Mouse (Mus musculus) liver, adult (tissue): ENCODE data around the gene Orai3.

Experiments
- GATA4 ChIP-seq: IDR thresholded peaks from 2 replicates; pipeline ENCODE4 v1.6.1; 2014; ENCODE audit warnings: mild to moderate bottlenecking, low read length; ENCODE audit not compliant: insufficient replicate concordance

The Orai3 gene

DNA sequence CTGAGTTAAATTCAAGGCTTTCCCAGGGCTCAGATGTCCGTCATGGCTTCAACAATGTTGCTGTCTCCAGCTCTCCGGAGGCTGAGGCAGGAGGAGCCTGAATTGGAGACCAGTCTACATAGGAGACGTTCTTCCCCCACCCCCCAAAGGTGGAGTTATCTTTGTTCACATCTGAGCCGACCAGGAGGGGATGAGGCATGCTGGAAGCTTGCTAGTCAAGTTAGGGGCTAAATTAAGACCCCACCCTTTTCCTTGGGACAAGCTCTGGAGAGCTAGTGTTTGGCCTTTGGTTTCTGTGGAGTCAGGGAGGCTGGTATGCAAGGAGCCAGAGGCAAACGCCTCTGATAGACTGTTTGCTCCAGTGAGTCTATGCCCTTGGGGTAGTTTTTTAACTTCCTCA lies 16.5 kb upstream of the Orai3 start:
- no peak for TF ChIP-seq GATA4

DNA sequence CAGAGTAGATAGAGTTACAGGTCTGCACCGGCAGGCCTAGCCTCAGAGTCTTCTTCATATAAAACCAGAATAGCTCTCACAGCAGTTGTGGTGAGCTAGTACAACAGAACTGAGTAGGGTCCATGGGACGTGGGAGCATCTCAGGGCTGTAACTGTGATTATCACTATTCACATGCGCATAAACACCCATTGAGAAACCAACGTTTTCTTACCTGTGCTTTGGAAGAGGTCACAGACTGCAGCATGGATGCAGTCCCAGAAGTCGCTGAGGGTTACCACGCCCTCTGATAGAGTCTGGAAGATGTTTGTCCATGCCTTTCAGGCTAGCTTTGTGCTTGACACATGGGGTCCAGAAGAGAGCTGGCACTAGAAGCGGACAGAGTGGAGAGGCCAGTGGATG lies 15.9 kb upstream of the Orai3 start:
- no peak for TF ChIP-seq GATA4

DNA sequence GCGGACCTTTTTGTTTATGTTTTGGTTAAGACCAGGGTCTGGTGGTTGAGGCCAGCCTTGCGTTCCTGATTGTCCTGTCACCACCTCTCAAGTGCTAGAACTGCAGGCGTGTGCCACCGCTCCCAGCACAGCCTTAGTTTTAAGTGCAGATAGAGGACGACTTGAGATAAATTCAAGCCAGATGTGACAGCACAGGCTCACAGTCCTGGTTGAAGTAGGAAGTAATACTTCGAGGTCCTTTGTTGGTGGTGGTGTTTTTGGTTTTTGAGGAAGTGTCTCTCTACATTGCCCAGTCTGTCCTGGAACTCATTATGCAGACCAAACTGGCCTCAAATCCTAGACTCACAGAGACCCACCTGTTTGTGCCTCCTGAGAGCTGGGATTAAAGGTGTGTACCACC lies 9.9 kb upstream of the Orai3 start:
- no peak for TF ChIP-seq GATA4

DNA sequence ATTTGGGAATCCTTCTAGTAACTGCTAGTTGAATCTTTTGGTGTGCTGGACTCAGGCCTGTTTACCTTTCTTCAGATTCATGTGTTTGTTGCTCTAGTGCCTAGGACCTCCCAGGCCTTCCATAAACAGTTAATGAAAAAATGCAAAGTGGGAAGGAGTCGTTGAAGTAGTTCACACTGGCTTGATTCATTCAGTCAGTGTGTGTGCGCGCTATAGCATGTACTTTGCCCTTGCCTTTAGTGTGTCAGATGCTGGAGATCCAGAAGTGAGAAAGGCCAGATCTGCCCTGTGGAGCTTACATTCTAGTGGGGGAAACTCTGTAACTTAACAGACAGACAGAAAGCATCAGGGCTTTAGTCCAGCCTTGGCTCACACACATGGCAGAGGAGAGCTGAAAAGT lies 9.1 kb upstream of the Orai3 start:
- no peak for TF ChIP-seq GATA4

DNA sequence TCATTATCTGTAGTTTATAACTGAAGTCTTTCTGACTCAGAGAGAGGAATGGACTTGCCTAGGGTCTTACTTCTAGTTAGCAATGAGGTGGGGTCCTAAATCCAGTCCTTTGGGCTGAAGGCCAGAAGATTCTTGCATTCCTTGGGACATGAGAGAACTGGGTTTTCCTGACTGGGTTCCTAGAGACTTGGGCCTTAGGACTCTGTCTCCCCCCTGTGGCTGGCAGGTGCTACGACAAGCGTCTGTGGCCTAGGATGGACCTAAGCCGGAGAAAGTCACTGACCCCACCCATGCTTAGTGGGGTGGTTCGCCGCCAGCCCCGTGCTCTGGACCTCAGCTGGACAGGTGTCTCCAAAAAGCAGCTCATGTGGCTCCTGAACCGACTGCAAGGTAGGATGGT lies 8.6 kb upstream of the Orai3 start:
- no peak for TF ChIP-seq GATA4

DNA sequence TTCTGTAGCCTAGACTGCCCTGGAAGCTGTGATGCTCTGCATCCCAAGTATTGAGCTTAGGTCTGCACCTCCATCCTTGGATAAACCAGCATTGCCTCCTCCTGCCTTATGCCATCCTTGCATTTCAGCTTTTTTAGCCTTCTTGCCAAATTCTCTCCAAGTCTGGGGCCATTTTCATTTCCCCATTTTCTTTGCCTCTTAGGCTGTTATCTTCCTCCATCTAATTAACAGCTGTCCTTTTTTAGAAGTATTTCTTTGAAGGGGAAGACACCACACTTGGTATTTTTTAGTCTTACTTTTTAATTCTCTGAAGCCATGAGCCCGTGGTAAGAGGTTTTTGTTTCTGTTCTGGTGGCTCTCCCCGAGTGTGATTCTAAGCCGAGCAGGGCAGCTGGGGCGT lies 6.0 kb upstream of the Orai3 start:
- TF ChIP-seq GATA4: no peak

DNA sequence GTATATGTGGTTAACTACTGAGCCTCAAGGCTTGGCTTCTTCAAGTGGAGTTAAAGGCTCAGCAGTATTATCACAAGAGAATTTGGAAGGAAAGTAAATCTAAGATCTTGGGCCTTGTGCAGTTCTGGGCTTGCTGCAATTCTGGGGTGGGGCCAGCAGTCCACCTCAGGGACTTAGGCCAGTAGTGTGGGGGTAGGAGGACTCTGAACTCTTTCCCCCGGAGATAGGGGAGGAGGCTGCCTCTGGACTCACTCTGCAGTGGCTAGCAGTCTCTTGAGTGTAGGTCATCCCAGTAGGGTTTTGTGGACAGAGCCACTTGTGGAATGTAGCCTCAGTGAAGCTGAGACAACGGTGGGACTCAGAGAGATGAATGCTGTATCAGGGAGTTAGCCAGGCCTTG lies 3.9 kb upstream of the Orai3 start:
- TF ChIP-seq GATA4: no peak

DNA sequence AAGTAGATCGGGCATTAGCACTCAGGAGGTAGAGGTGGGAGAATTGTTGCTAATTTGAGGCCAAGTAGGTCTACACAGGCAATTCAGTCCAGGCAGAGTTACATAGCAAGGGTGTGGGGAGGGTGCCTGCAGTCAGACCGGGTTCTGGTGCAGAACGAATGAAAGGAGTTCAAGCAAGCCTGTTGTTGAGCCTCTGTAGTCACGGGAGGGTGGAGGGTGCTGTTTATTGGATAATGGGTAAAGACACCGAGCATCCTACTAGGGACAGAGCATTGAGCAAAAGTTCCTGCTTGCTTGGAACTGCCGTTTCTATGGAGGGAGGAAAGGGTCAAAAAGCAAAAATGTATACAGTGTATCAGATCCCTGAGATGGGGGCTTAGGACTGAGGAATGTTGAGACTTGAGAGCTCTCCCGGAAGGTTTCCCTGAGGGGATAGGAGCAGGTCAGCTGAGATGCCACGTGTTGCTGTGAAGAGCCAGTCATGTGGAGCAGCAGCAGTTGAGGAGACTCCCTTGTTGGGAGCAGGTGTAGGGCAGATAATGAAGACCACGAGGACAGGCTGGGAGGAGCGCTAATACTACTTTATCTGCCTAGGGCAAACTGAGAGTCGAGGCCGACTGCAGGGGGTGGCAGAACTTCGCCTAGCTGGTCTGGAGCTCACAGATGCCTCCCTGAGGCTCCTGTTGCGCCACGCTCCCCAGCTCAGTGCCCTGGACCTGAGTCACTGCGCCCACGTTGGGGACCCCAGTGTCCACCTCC lies 2.6 kb upstream of the Orai3 start:
- TF ChIP-seq GATA4: no peak

DNA sequence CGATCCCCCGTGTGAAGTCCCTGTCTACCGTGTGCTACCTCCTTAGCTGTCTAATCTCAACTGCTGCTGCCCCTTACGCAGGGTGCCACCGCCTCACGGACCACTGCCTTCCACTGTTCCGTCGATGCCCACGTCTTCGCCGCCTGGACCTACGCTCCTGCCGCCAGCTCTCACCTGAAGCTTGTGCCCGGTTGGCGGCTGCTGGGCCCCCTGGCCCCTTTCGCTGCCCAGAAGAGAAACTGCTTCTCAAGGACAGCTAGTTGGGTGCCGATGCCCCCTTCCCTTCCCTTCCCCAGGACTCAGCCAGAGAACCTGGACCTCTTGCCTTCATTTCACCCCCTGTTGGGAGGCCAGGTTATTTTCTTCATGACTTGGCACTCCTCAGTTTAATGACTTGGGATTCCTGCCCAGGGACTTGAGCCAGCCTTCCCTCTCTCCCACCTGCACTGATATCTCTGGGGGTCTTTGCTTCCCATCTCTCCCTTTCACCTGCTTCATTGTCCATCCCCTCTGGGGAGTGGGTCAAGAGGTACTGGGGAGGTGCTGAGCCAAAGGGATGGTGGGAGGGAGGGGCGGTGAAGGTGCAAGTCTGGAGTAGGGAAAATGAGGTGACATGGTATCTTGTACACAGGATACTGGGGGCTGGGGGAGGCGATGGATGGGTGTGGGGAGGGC lies 1.8 kb upstream of the Orai3 start:
- TF ChIP-seq GATA4: no peak

DNA sequence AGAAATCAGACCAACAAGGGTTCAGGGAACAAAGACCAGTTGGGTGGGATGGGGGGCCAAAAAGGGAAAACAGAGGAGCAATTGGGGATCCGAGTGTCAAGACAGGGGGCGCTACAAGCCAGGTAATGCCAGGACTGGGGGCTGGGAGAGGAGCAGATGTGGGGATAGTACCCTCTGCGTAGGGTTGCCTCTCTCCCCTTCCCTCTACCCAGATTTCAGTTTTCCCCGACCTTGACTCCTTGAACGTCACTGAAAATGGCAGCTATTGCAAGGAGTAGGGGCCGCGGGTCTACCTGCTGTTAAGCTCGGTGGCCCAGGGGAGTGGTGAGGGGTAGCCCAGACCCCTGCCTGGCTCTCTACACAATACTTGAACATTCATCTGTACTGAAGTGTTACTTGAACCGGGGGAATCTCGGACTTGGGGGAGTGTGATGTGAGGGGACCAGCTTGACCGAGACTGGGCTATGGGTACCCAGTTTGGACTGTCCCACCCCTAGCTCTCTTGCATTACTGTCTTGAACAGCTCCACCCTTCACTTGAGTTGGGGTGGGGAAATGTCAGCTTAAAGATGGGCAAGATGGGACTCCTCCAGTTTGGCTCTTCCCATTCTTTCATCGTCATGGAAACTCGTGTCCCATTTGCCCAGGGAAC lies 1.1 kb upstream of the Orai3 start:
- no peak for TF ChIP-seq GATA4

DNA sequence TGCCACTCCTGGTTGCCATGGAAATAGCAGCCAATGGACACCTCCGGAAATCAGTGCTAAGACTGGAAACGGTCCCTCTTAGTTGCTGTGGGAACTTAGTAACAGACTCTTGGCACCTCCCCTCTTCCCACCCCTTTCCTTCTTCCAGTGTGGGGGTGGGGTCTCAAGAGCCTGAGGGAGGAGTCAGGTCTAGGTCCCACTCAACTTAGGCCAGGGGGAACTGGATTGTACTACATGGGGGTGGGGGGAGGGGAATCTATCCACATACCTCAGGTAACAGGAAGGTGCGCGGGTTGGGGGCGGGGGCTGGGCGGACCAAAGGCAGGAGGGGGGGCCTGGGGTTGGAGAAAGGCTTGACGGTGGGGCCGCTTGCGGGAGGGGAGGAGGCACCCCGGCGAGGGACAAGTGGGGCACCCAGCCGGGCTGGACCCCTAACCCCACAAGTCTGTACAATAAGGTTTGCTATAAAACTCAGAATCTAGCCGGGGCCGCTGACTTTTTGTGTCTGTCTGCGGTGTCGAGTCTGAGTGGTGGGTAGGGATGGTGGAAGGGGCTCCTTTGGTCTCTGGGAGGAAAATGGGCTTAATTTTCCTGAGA lies 520 bp upstream of the Orai3 start:
- TF ChIP-seq GATA4: no peak

DNA sequence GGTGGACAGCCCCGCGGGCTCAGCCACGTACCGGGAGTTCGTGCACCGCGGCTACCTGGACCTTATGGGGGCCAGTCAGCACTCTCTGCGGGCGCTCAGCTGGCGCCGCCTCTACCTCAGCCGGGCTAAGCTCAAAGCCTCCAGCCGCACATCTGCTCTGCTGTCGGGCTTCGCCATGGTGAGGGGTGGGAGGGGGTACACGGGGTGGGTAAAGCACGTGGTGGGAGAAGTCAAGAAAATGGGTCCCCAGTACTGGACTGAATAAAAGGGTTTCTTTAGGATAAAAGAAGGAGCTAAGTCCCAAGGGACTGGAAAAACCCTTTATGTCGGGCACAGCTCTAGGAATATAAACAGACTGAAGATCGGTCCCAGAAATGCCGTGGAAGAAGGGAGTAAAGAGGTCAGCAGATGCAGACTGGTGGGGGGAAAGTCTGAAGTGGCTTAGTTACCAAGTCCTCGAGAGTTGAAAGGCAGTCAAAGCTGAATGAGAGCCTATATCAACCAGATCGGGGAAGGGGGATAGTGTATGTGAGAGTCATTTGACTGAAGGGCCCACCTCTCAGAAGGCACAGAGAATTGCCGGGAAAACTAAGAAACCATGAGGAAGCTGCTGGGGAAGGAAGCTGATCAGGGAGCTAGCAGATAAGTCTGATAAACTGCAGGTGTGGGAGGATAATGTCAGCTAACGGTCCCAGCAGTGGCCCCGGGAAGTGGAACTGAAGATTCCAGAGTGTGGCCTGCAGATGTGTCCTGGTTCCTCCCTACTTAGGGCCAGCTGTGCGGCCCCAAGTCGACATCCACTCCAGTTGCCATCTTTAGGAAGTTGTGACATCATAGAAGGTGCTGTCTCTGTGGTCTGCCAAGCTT lies 657 bp downstream of the Orai3 start:
- TF ChIP-seq GATA4: no peak

DNA sequence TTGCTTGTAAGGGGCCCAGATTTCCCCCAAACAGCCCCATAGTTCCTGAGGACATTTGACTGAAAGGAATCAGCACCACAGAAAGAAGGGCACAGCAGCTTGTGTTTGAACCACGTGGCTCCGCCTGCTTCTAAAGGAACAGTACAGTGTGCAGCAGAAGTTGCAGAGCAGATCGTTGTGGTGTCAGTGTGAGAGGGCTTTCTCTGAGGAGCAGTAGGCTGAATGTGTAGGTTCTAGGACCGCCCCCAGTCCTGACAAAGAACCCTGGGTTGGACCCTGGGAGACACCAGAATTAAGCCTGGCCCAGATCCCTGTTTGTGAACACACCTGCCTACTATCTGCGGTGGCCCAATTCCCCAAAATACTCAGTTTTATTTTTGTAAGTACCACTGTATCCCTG lies 1.6 kb downstream of the Orai3 start:
- no peak for TF ChIP-seq GATA4

DNA sequence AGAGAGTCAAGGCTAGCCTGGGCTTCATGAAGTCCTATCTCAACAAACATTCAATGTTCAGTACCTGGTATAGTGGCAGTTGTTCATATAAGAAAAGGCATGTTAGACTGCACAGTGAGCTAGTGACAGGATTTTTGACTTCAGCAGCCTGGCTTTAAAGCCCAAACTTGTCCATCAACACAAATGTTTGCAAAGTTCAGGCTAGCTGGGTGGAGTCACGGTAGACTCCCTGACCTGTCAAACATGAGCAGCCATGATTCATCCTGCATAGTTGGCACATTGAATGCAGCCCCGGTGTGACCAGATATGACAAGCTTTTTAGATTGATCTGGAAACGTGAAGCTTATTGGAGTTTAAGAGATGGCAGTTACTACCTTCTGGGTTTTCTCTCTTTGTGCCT lies 2.5 kb downstream of the Orai3 start:
- TF ChIP-seq GATA4: no peak

DNA sequence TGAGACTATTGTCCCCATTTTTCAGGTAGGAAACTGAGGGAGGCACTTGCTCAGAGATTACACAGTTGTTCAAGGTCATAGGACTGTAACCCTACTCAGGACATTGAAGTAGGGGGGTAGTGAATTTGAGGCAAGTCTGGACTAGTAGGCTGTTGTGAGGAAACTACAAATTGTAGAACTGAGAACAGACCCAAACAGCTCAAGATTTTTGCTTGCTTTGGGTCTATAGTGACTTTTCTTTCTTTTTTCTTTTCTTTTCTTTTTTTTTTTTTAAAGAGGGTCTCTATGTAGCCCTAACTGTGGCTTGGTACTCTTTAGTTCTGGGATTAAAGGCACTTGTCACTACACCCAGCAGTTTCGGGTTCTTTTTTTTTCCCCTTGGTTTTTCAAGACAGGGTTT lies 2.9 kb downstream of the Orai3 start:
- no peak for TF ChIP-seq GATA4
